Mouse (Mus musculus): ENCODE measurements at regions not wholly inside any gene's neighbourhood (a gene's known extent, or its start where the extent isn't known, plus 50 kb on each side); places are given as distances from the start of the nearest gene placed in this dataset.
"Not testable (repeated sequence)": the region's sequence is repeated elsewhere in the genome, so short reads cannot be mapped to it uniquely, and the experiment has no call there.

GRCm38 (mm10) chr3:121584317-121584716 lies 52.1 kb upstream of the Slc44a3 start:
- no peak for DNase-seq (ENCODE audit: extremely low spot score)

- DNase-seq (ENCODE audit: extremely low spot score) = not testable (repeated sequence)
These were observed 50.5 kb upstream of the Slc44a3 start for GRCm38 (mm10) chr3:121582711-121583110.
